Mouse (Mus musculus) lung, embryonic 15.5 days (tissue): Measurements from ENCODE around the gene Abhd12b. TPM values are rescaled to one million over a fixed set of nuclear protein-coding genes. Genes with fewer than 3 reads are reported as not detected.

ENCODE experiments used
- ATAC-seq: fragments of 200-750 bp; cut with Nextera tagmentation; 2 replicates; pipeline ENCODE4 v1.8.0; 2017; ENCODE audit warnings: moderate number of reproducible peaks, borderline replicate concordance; ENCODE audit not compliant: low FRiP score, low TSS enrichment; ENCODE audit errors: extremely low read depth
- H3K27ac ChIP-seq: fragments of 300-500 bp; sonication (generic); 2 replicates; pipeline ENCODE4 v1.5.1; 2015; ENCODE audit warnings: moderate library complexity, mild to moderate bottlenecking, inconsistent platforms
- H3K27me3 ChIP-seq: fragments of 300-500 bp; sonication (generic); 2 replicates; pipeline ENCODE4 v1.6.1; 2015; ENCODE audit warnings: inconsistent platforms
- H3K36me3 ChIP-seq: fragments of 300-500 bp; sonication (generic); 2 replicates; pipeline ENCODE4 v1.6.1; 2015; ENCODE audit warnings: inconsistent platforms
- H3K4me1 ChIP-seq: fragments of 300-500 bp; sonication (generic); 2 replicates; pipeline ENCODE4 v1.6.1; 2015; ENCODE audit warnings: inconsistent platforms
- H3K4me2 ChIP-seq: fragments of 300-500 bp; sonication (generic); 2 replicates; pipeline ENCODE4 v1.6.1; 2015; ENCODE audit warnings: inconsistent platforms, mild to moderate bottlenecking, moderate library complexity
- H3K4me3 ChIP-seq: fragments of 300-500 bp; sonication (generic); 2 replicates; pipeline ENCODE4 v1.5.1; 2015; ENCODE audit warnings: mild to moderate bottlenecking, inconsistent platforms
- H3K9ac ChIP-seq: fragments of 300-500 bp; sonication (generic); 2 replicates; pipeline ENCODE4 v1.6.1; 2015; ENCODE audit warnings: inconsistent platforms
- H3K9me3 ChIP-seq: fragments of 300-500 bp; sonication (generic); 2 replicates; pipeline ENCODE4 v1.6.1; 2016; ENCODE audit warnings: inconsistent platforms
- WGBS: fragments of 180-500 bp; shearing (Covaris S2); methylation state at CpG from one replicate; pipeline ENCODE4 v1.1.7; 2015; 5-methylcytosine and 5-hydroxymethylcytosine counted together
- polyA plus RNA-seq: library from polyadenylated mRNA; unstranded; fragments of >200 nt; fragmentation: Nextera tagmentation; extraction: Ambion mirVana; gene quantifications from 2 replicates; pipeline ENCODE4 v1.2.1, GENCODE M21; 2015

Abhd12b gene
- polyA plus RNA-seq, 1 experiment from 2014 or later: 0.11 TPM

- 47% methylated on average over 16 of the region's 16 CpGs for WGBS
- H3K9me3 ChIP-seq: no peaks in the 10 kb centered on the region
- H3K27ac ChIP-seq: peak overlapping the region; percentile 31; the same call in 1 of the 2 replicates
- no peak overlapping the region for H3K4me3 ChIP-seq
- no peak overlapping the region for H3K9ac ChIP-seq
- H3K4me2 ChIP-seq: no peak overlapping the region
- H3K27me3 ChIP-seq: no peaks in the 10 kb centered on the region
- peaks cover 26% of the 10 kb centered on the region for H3K36me3 ChIP-seq
- ATAC-seq: no peak
- H3K4me1 ChIP-seq: peaks cover 3% of the 10 kb centered on the region; the same call in 1 of the 2 replicates
Measured at GRCm38 (mm10) chr12:70216229-70216800, 62.4 kb downstream of the Abhd12b start.

- Histone ChIP-seq H3K27ac (no peak overlapping the region), H3K27me3 (no peaks in the 10 kb centered on the region), H3K4me3 (no peak overlapping the region), H3K9ac (no peak overlapping the region), H3K9me3 (no peaks in the 10 kb centered on the region), H3K4me2 (no peak overlapping the region), H3K4me1 (peaks cover 11% of the 10 kb centered on the region), H3K36me3 (peaks cover 33% of the 10 kb centered on the region)
- WGBS: 70% methylated on average over 8 of the region's 8 CpGs
- ATAC-seq: no peak
Measured at GRCm38 (mm10) chr12:70218795-70219540, 65.0 kb downstream of the Abhd12b start.

- Histone ChIP-seq H3K27ac (no peak overlapping the region), H3K36me3 (peaks cover 29% of the 10 kb centered on the region)
Measured at GRCm38 (mm10) chr12:70221425-70221824, 67.5 kb downstream of the Abhd12b start.

GRCm38 (mm10) chr12:70223331-70223730, 69.4 kb downstream of the Abhd12b start:
- no peak overlapping the region for H3K27ac ChIP-seq
- no peak for ATAC-seq
- no peak overlapping the region for H3K4me2 ChIP-seq
- no peaks in the 10 kb centered on the region for H3K27me3 ChIP-seq
- peaks cover 27% of the 10 kb centered on the region for H3K36me3 ChIP-seq
- 32% methylated on average over 4 of the region's 4 CpGs for WGBS
- no peak overlapping the region for H3K4me3 ChIP-seq
- H3K4me1 ChIP-seq: peaks cover 36% of the 10 kb centered on the region
- H3K9ac ChIP-seq: no peak overlapping the region
- H3K9me3 ChIP-seq: no peaks in the 10 kb centered on the region

More at GRCm38 (mm10) chr12:70221425-70221824, 67.5 kb downstream of the Abhd12b start:
- no peak overlapping the region for H3K4me3 ChIP-seq
- WGBS: 70% methylated on average over 5 of the region's 5 CpGs
- H3K27me3 ChIP-seq: no peaks in the 10 kb centered on the region
- H3K4me2 ChIP-seq: no peak overlapping the region
- no peak for ATAC-seq
- no peak overlapping the region for H3K9ac ChIP-seq
- peaks cover 26% of the 10 kb centered on the region for H3K4me1 ChIP-seq
- no peaks in the 10 kb centered on the region for H3K9me3 ChIP-seq

GRCm38 (mm10) chr12:70226655-70227054, 72.7 kb downstream of the Abhd12b start:
- H3K27me3 ChIP-seq: no peaks in the 10 kb centered on the region
- peak overlapping the region; percentile 74 for H3K9ac ChIP-seq
- H3K27ac ChIP-seq: peak overlapping the region; percentile 84
- peaks cover 43% of the 10 kb centered on the region for H3K4me1 ChIP-seq
- no peaks in the 10 kb centered on the region for H3K9me3 ChIP-seq
- peak overlapping the region; percentile 63 for H3K4me3 ChIP-seq
- 24% methylated on average over 5 of the region's 5 CpGs for WGBS
- peaks cover 4% of the 10 kb centered on the region; the same call in 1 of the 2 replicates for H3K36me3 ChIP-seq
- H3K4me2 ChIP-seq: peak overlapping the region; percentile 95
- ATAC-seq: peak; percentile 28; the same call in 1 of the 2 replicates

GRCm38 (mm10) chr12:70227121-70227932, 73.4 kb downstream of the Abhd12b start:
- Histone ChIP-seq H3K36me3 (no peaks in the 10 kb centered on the region; the same call in 1 of the 2 replicates), H3K27me3 (no peaks in the 10 kb centered on the region), H3K9me3 (no peaks in the 10 kb centered on the region), H3K4me2 (peak overlapping the region; percentile 95), H3K27ac (peak overlapping the region; percentile 84), H3K4me3 (peak overlapping the region; percentile 63), H3K9ac (peak overlapping the region; percentile 74), H3K4me1 (peaks cover 50% of the 10 kb centered on the region)
- ATAC-seq: peak; percentile 95
- WGBS: under 1% methylated on average over 47 of the region's 52 CpGs

GRCm38 (mm10) chr12:70228155-70228554, 74.2 kb downstream of the Abhd12b start:
- WGBS: 59% methylated on average over 11 of the region's 11 CpGs
- Histone ChIP-seq H3K9me3 (no peaks in the 10 kb centered on the region), H3K9ac (0 out of 2 replicates have a peak overlapping the region, but pooled peaks have one; percentile 74), H3K27me3 (no peaks in the 10 kb centered on the region), H3K4me1 (peaks cover 52% of the 10 kb centered on the region), H3K36me3 (no peaks in the 10 kb centered on the region), H3K4me2 (peak overlapping the region; percentile 95), H3K27ac (peak overlapping the region; percentile 84), H3K4me3 (peak overlapping the region; percentile 63)
- ATAC-seq: no peak

GRCm38 (mm10) chr12:70231294-70231693, 77.4 kb downstream of the Abhd12b start, which contains the start of gene Pygl:
TSS of gene Pygl (minus strand) at chr12:70231488.
- 58% methylated on average over 2 of the region's 2 CpGs for WGBS
- peak within 1 kb of the TSS; percentile 39 for H3K4me2 ChIP-seq
- H3K27ac ChIP-seq: peak within 1 kb of the TSS; percentile 89
- H3K9me3 ChIP-seq: no peaks in the 10 kb centered on the region
- no peak within 1 kb of the TSS for H3K9ac ChIP-seq
- H3K36me3 ChIP-seq: no peaks in the 10 kb centered on the region
- no peaks in the 10 kb centered on the region for H3K27me3 ChIP-seq
- peaks cover 32% of the 10 kb centered on the region for H3K4me1 ChIP-seq
- peak within 1 kb of the TSS; percentile 13; the same call in 1 of the 2 replicates for H3K4me3 ChIP-seq
- no peak for ATAC-seq

- WGBS: 34% methylated on average over 5 of the region's 5 CpGs
- Histone ChIP-seq H3K4me2 (no peak overlapping the region), H3K36me3 (no peaks in the 10 kb centered on the region), H3K9ac (no peak overlapping the region), H3K9me3 (no peaks in the 10 kb centered on the region), H3K4me3 (no peak overlapping the region), H3K27ac (peak overlapping the region; percentile 89), H3K4me1 (peaks cover 26% of the 10 kb centered on the region), H3K27me3 (no peaks in the 10 kb centered on the region)
- no peak for ATAC-seq
Measured at GRCm38 (mm10) chr12:70232020-70232544, 78.1 kb downstream of the Abhd12b start.
